Mouse (Mus musculus): ENCODE measurements around the gene Sp7. TPM values are rescaled to one million over a fixed set of nuclear protein-coding genes. Genes with fewer than 3 reads are reported as not detected.
A peak's percentile ranks its signal among the peaks of the same experiment; 100 is the strongest.
"Not testable (repeated sequence)": the region's sequence is repeated elsewhere in the genome, so short reads cannot be mapped to it uniquely, and the experiment has no call there.

Sp7 gene
- polyA plus RNA-seq, 1 experiment, result 0.24 TPM

DNA sequence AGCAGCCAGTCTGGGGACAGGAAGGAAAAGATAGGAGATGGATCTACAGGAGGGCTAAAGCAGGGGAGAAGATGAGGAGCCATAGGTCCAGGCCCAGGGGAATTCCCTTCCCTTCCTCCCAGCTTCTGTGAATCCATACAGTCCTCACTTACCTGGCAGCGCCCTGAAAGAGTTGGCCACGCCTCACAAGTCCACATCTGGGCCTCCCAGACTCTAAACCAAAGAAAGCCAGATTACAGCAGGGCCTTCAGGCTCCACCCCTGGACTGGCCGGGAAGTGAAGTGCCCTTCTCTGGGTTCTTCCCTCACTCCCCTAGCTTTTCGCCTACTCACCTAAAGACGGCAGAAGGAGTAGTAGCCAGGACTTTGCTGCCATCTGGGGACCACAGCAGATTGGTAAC lies 27.4 kb downstream of the Sp7 start:
- Histone ChIP-seq H3K36me3 (ENCODE audit: control insufficient read depth, insufficient read depth) (peaks cover 45% of the 10 kb centered on the region), H3ac (ENCODE audit: control insufficient read depth, insufficient read length) (no peak overlapping the region), H3K79me2 (ENCODE audit: control insufficient read depth, insufficient read depth) (no peaks in the 10 kb centered on the region), H3K27me3 (ENCODE audit: control insufficient read depth, insufficient read depth, insufficient read length) (no peaks in the 10 kb centered on the region), H3K4me2 (ENCODE audit: low read depth) (no peak overlapping the region), H3K4me3 (no peak overlapping the region)
- TF ChIP-seq CEBPB (IDR thresholded peaks at IDR 0.05; ENCODE audit: insufficient read depth, poor library complexity, severe bottlenecking) (no peak), USF1 (IDR thresholded peaks at IDR 0.05; ENCODE audit: low read depth) (no peak), POLR2A (IDR thresholded peaks at IDR 0.05; ENCODE audit: insufficient read length, low read depth) (no peak), SRF (IDR thresholded peaks at IDR 0.05; ENCODE audit: control insufficient read depth, insufficient read length, low read depth) (no peak), MYOG (IDR thresholded peaks at IDR 0.05; ENCODE audit: control insufficient read depth in 1 of 3, insufficient read depth in 1 of 3, insufficient read length in 2 of 3, low read depth in 2 of 3) (no peak), POLR2AphosphoS2 (IDR thresholded peaks at IDR 0.05; ENCODE audit: insufficient read length, low read depth) (no peak), MYOD1 (IDR thresholded peaks at IDR 0.05; ENCODE audit: control insufficient read depth in 1 of 3, insufficient read length in 2 of 3, low read depth in 2 of 3) (no peak), TCF12 (IDR thresholded peaks at IDR 0.05; ENCODE audit: insufficient read depth, poor library complexity, severe bottlenecking) (no peak), E2F4 (IDR thresholded peaks at IDR 0.05; ENCODE audit: insufficient read depth) (no peak), MAX (IDR thresholded peaks at IDR 0.05; ENCODE audit: low read depth) (no peak), REST (IDR thresholded peaks at IDR 0.05; ENCODE audit: insufficient read depth, insufficient read length) (no peak), TCF3 (IDR thresholded peaks at IDR 0.05; ENCODE audit: insufficient read length, low read depth) (no peak)

DNA sequence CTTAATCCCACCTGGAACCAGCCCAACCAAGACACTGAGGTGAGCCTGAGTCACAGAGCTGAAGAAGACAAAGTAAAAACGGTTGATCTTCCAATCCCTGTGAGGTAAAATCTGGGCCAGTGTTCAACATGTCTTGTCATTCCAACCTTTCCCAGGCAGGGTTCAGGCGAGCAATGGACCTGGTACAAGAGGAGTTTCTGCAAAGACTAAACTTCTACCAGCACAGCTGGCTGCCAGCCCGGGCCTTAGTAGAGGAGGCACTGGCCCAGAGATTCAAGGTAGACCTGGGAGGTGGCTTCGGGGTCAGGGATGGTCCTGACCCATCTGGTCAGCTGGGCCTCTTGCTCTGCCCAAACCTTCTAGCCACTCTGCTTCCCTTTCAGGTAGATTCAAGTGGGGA lies 30.0 kb downstream of the Sp7 start:
- H3K4me2 ChIP-seq (ENCODE audit: low read depth), result no peak overlapping the region
- no peaks in the 10 kb centered on the region for H3K27me3 ChIP-seq (ENCODE audit: control insufficient read depth, insufficient read depth, insufficient read length)
- H3K4me3 ChIP-seq, result no peak overlapping the region
- TF ChIP-seq MYOD1 (IDR thresholded peaks at IDR 0.05; ENCODE audit: control insufficient read depth in 1 of 3, insufficient read length in 2 of 3, low read depth in 2 of 3) (no peak), POLR2A (IDR thresholded peaks at IDR 0.05; ENCODE audit: insufficient read length, low read depth) (no peak), REST (IDR thresholded peaks at IDR 0.05; ENCODE audit: insufficient read depth, insufficient read length) (no peak), USF1 (IDR thresholded peaks at IDR 0.05; ENCODE audit: low read depth) (no peak), TCF12 (IDR thresholded peaks at IDR 0.05; ENCODE audit: insufficient read depth, poor library complexity, severe bottlenecking) (no peak), TCF3 (IDR thresholded peaks at IDR 0.05; ENCODE audit: insufficient read length, low read depth) (no peak)
- peaks cover 22% of the 10 kb centered on the region for H3K79me2 ChIP-seq (ENCODE audit: control insufficient read depth, insufficient read depth)
- no peak overlapping the region for H3ac ChIP-seq (ENCODE audit: control insufficient read depth, insufficient read length)
- peaks cover 54% of the 10 kb centered on the region for H3K36me3 ChIP-seq (ENCODE audit: control insufficient read depth, insufficient read depth)

DNA sequence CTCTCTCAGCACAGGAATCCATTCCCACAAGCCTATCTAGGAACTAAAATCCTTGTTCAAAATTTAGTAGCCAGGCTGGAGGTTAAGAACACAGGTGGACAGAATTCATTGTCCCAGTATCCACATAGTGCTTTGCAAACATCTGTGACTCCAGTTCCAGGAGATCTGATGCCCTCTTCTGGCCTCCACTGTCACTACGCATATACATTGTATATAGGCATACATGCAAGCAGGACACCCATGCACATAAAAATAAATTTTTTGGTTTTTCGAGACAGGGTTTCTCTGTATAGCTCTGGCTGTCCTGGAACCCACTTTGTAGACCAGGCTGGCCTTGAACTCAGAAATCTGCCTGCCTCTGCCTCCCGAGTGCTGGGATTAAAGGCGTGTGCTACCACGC lies 31.1 kb downstream of the Sp7 start:
- H3K36me3 ChIP-seq (ENCODE audit: control insufficient read depth, insufficient read depth), result peaks cover 54% of the 10 kb centered on the region
- peaks cover 26% of the 10 kb centered on the region for H3K79me2 ChIP-seq (ENCODE audit: control insufficient read depth, insufficient read depth)
- H3K4me2 ChIP-seq (ENCODE audit: low read depth); H3K4me3 ChIP-seq; H3ac ChIP-seq (ENCODE audit: control insufficient read depth, insufficient read length); H3K27me3 ChIP-seq (ENCODE audit: control insufficient read depth, insufficient read depth, insufficient read length): not testable (repeated sequence)

DNA sequence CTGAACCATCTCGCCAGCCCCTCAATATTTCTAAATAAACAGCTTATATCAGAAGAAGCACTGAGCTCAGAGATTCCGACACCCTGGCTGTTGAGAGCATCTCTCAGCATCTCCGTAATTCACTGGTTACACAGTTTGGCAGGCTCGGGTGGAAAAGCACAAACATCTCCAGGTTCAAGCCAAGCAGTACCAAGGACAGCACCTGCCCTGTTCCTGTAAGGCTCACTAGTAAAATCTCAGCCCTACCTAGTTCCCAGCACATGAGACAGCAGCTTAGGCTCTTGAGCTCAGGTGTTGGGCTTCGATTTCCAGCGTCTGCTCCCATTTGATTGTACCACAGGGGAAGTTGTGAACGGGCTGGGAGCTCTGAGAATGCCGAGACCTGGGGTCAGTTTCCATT lies 31.7 kb downstream of the Sp7 start:
- H3K36me3 ChIP-seq (ENCODE audit: control insufficient read depth, insufficient read depth), result peaks cover 59% of the 10 kb centered on the region
- no peaks in the 10 kb centered on the region for H3K27me3 ChIP-seq (ENCODE audit: control insufficient read depth, insufficient read depth, insufficient read length)
- no peak overlapping the region for H3K4me3 ChIP-seq
- H3ac ChIP-seq (ENCODE audit: control insufficient read depth, insufficient read length), result no peak overlapping the region
- H3K4me2 ChIP-seq (ENCODE audit: low read depth), result no peak overlapping the region
- peaks cover 26% of the 10 kb centered on the region for H3K79me2 ChIP-seq (ENCODE audit: control insufficient read depth, insufficient read depth)
- TF ChIP-seq REST (IDR thresholded peaks at IDR 0.05; ENCODE audit: insufficient read depth, insufficient read length) (peak; percentile 71), TCF3 (IDR thresholded peaks at IDR 0.05; ENCODE audit: insufficient read length, low read depth) (no peak), TCF12 (IDR thresholded peaks at IDR 0.05; ENCODE audit: insufficient read depth, poor library complexity, severe bottlenecking) (no peak), MYOD1 (IDR thresholded peaks at IDR 0.05; ENCODE audit: control insufficient read depth in 1 of 3, insufficient read length in 2 of 3, low read depth in 2 of 3) (no peak), E2F4 (IDR thresholded peaks at IDR 0.05; ENCODE audit: insufficient read depth) (no peak)

DNA sequence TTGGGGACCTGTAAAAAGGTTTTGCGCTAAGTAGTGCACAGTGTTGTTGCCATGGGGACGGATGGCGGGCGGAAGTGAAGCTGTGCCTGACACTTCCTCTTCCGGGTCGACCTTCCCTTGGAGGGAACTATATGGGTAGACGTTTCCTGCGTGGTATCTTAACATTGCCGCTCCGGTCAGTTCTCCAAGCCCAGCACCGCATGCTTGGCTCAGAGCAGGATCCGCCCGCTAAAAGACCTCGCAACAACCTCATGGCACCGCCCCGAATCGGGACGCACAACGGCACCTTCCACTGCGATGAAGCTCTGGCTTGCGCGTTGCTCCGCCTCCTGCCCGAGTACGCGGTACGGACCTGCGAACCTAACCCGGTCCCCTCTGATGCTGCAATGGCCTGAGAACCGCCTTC lies 35.4 kb downstream of the Sp7 start, which contains the start of gene Myg1:
TSS of gene Myg1 (plus strand) at position 100 of the 406 bp plus-strand sequence.
- Histone ChIP-seq H3K79me2 (ENCODE audit: control insufficient read depth, insufficient read depth) (peaks cover 34% of the 10 kb centered on the region), H3K4me2 (ENCODE audit: low read depth) (peak within 1 kb of the TSS; percentile 93), H3K4me3 (peak within 1 kb of the TSS; percentile 63), H3K36me3 (ENCODE audit: control insufficient read depth, insufficient read depth) (peaks cover 43% of the 10 kb centered on the region), H3K27me3 (ENCODE audit: control insufficient read depth, insufficient read depth, insufficient read length) (no peaks in the 10 kb centered on the region), H3ac (ENCODE audit: control insufficient read depth, insufficient read length) (peak within 1 kb of the TSS; percentile 13)
- TF ChIP-seq POLR2A (IDR thresholded peaks at IDR 0.05; ENCODE audit: insufficient read length, low read depth) (peak; percentile 77), MYOG (IDR thresholded peaks at IDR 0.05; ENCODE audit: control insufficient read depth in 1 of 3, insufficient read depth in 1 of 3, insufficient read length in 2 of 3, low read depth in 2 of 3) (no peak), TCF3 (IDR thresholded peaks at IDR 0.05; ENCODE audit: insufficient read length, low read depth) (no peak), CEBPB (IDR thresholded peaks at IDR 0.05; ENCODE audit: insufficient read depth, poor library complexity, severe bottlenecking) (no peak), USF1 (IDR thresholded peaks at IDR 0.05; ENCODE audit: low read depth) (no peak), SRF (IDR thresholded peaks at IDR 0.05; ENCODE audit: control insufficient read depth, insufficient read length, low read depth) (peak; percentile 69), REST (IDR thresholded peaks at IDR 0.05; ENCODE audit: insufficient read depth, insufficient read length) (no peak), MAX (IDR thresholded peaks at IDR 0.05; ENCODE audit: low read depth) (peak; percentile 18), TCF12 (IDR thresholded peaks at IDR 0.05; ENCODE audit: insufficient read depth, poor library complexity, severe bottlenecking) (no peak), MYOD1 (IDR thresholded peaks at IDR 0.05; ENCODE audit: control insufficient read depth in 1 of 3, insufficient read length in 2 of 3, low read depth in 2 of 3) (peak in 1 of 3 experiments; percentile 8), POLR2AphosphoS2 (IDR thresholded peaks at IDR 0.05; ENCODE audit: insufficient read length, low read depth) (peak; percentile 97), E2F4 (IDR thresholded peaks at IDR 0.05; ENCODE audit: insufficient read depth) (peak; percentile 65)

Data from myocyte (in vitro differentiated cells).